Comparison of ENCODE assay signal across 9 mouse cellular contexts in genomic region chr2:114624683-114625082, GRCm38 (mm10). TPM values are rescaled to one million over a fixed set of nuclear protein-coding genes. Genes with fewer than 3 reads are reported as not detected.
DNase-seq lines count a peak whose midpoint lies in the region; ATAC-seq and TF ChIP-seq lines count a peak whose summit lies in the region.
"Had no signal": no experiment of that assay in that cellular context is flagged by ENCODE, and none has a peak within 500 bp of the region (broad histone marks: within the 10 kb centered on the region; RNA-seq: fewer than 3 reads in every experiment).

No protein-coding gene starts in this region.

- H3K4me2 ChIP-seq in heart, embryonic 14.5 days (ENCODE audit: low read length), result no peak overlapping the region
- H3K4me2 ChIP-seq in embryonic facial prominence, embryonic 11.5 days (ENCODE audit: low read depth, low read length), result no peak overlapping the region
- no peak overlapping the region for H3K4me2 ChIP-seq in kidney, embryonic 15.5 days
- peak overlapping the region; percentile 14; the same call in 1 of the 2 replicates for H3K4me2 ChIP-seq in lung, postnatal 0 days (replicated peaks; ENCODE audit: low read depth, low read length)

- no peaks in the 10 kb centered on the region for H3K9me3 ChIP-seq in heart, embryonic 14.5 days (ENCODE audit: control insufficient read depth, low read length)
- no peaks in the 10 kb centered on the region for H3K9me3 ChIP-seq in embryonic facial prominence, embryonic 11.5 days (replicated peaks; ENCODE audit: control insufficient read depth, low read length)
- H3K9me3 ChIP-seq in kidney, embryonic 15.5 days (replicated peaks), result no peaks in the 10 kb centered on the region
- no peaks in the 10 kb centered on the region for H3K9me3 ChIP-seq in lung, postnatal 0 days (ENCODE audit: low read length)

- peak; percentile 34 for TF ChIP-seq CTCF in lung, postnatal 0 days (IDR thresholded peaks at IDR 0.05)

- no peaks in the 10 kb centered on the region for H3K27me3 ChIP-seq in heart, embryonic 14.5 days (ENCODE audit: control insufficient read depth, insufficient read depth, low read length)
- no peaks in the 10 kb centered on the region for H3K27me3 ChIP-seq in embryonic facial prominence, embryonic 11.5 days (ENCODE audit: control insufficient read depth, insufficient read depth, low read length)
- H3K27me3 ChIP-seq in kidney, embryonic 15.5 days, result no peaks in the 10 kb centered on the region
- H3K27me3 ChIP-seq in lung, postnatal 0 days (replicated peaks; ENCODE audit: insufficient read depth, low read length), result no peaks in the 10 kb centered on the region

- no peak overlapping the region for H3K4me3 ChIP-seq in heart, embryonic 14.5 days (ENCODE audit: control insufficient read depth in 1 of 2, insufficient read depth in 1 of 2, low read depth in 1 of 2, low read length in 2 of 2)
- H3K4me3 ChIP-seq in embryonic facial prominence, embryonic 11.5 days (ENCODE audit: low read depth, low read length), result no peak overlapping the region
- H3K4me3 ChIP-seq in kidney, embryonic 15.5 days (replicated peaks), result no peak overlapping the region
- no peak overlapping the region for H3K4me3 ChIP-seq in lung, postnatal 0 days (ENCODE audit: low read depth, low read length)
- H3K4me3 ChIP-seq: myocyte had no signal

- peaks cover 0 to 4% of the 10 kb centered on the region in 2 experiments; a peak in 1 of 4 replicates for H3K4me1 ChIP-seq in heart, embryonic 14.5 days (ENCODE audit: control insufficient read depth in 2 of 2, insufficient read depth in 2 of 2, low read length in 2 of 2)
- H3K4me1 ChIP-seq in embryonic facial prominence, embryonic 11.5 days (ENCODE audit: control insufficient read depth, insufficient read depth, low read length), result no peaks in the 10 kb centered on the region
- peaks cover 12% of the 10 kb centered on the region for H3K4me1 ChIP-seq in kidney, embryonic 15.5 days
- no peaks in the 10 kb centered on the region for H3K4me1 ChIP-seq in lung, postnatal 0 days (ENCODE audit: insufficient read depth, low read depth, low read length)

- peak; percentile 93 for TF ChIP-seq EP300 in lung, postnatal 0 days (IDR thresholded peaks at IDR 0.05)

- intact Hi-C loops in heart, postnatal 25 days (cut with DNase I), result loop anchor here (10.0 kb wide), 1 partner anchor 230 kb away; no protein-coding TSS in a partner anchor
- intact Hi-C loops in left cerebral cortex, postnatal 25 days (cut with DNase I), result loop anchor here (5.0 to 10.0 kb wide), 5 partner anchors 228 to 1478 kb away; no protein-coding TSS in a partner anchor

- WGBS in heart, embryonic 14.5 days, result 52% methylated on average over 4 of the region's 4 CpGs
- 15% methylated on average over 4 of the region's 4 CpGs for WGBS in embryonic facial prominence, embryonic 11.5 days
- WGBS in kidney, embryonic 15.5 days, result 34% methylated on average over 4 of the region's 4 CpGs
- 36% methylated on average over 4 of the region's 4 CpGs for WGBS in lung, postnatal 0 days

- H3K9ac ChIP-seq in heart, embryonic 14.5 days (ENCODE audit: low read length), result no peak overlapping the region
- no peak overlapping the region for H3K9ac ChIP-seq in embryonic facial prominence, embryonic 11.5 days (replicated peaks; ENCODE audit: low read length)
- H3K9ac ChIP-seq in kidney, embryonic 15.5 days, result no peak overlapping the region
- H3K9ac ChIP-seq in lung, postnatal 0 days (replicated peaks; ENCODE audit: low read depth), result no peak overlapping the region

- H3K27ac ChIP-seq in heart, embryonic 14.5 days (replicated peaks in 1 of 2; ENCODE audit: control insufficient read depth in 1 of 2, insufficient read depth in 1 of 2, low read depth in 2 of 2, low read length in 2 of 2), result peak overlapping the region; percentile 3 to 14; a peak in 1 of 4 replicates
- H3K27ac ChIP-seq in embryonic facial prominence, embryonic 11.5 days (replicated peaks; ENCODE audit: low read depth, low read length), result no peak overlapping the region
- peak overlapping the region; percentile 64; the same call in 1 of the 2 replicates for H3K27ac ChIP-seq in kidney, embryonic 15.5 days
- 0 out of 2 replicates have a peak overlapping the region, but pooled peaks have one; percentile 14 for H3K27ac ChIP-seq in lung, postnatal 0 days (ENCODE audit: low read length)

- ATAC-seq in heart, embryonic 14.5 days (ENCODE audit: insufficient number of reproducible peaks, insufficient read depth, low FRiP score, low read depth), result no peak
- ATAC-seq in embryonic facial prominence, embryonic 11.5 days (replicated peaks; ENCODE audit: insufficient number of reproducible peaks, low FRiP score, low TSS enrichment, low read depth), result no peak
- 0 out of 2 replicates have a peak, but pooled peaks have one; percentile 46 for ATAC-seq in kidney, embryonic 15.5 days (replicated peaks; ENCODE audit: low FRiP score)
- ATAC-seq in lung, postnatal 0 days, result peak; percentile 89

- no peaks in the 10 kb centered on the region for H3K36me3 ChIP-seq in heart, embryonic 14.5 days (ENCODE audit: control insufficient read depth, insufficient read depth, low read length)
- H3K36me3 ChIP-seq in embryonic facial prominence, embryonic 11.5 days (replicated peaks; ENCODE audit: control insufficient read depth, insufficient read depth, low read depth, low read length), result no peaks in the 10 kb centered on the region
- no peaks in the 10 kb centered on the region for H3K36me3 ChIP-seq in kidney, embryonic 15.5 days
- no peaks in the 10 kb centered on the region for H3K36me3 ChIP-seq in lung, postnatal 0 days (ENCODE audit: insufficient read depth, low read length)

- no peak for DNase-seq in heart, postnatal 25 days (ENCODE audit: low spot score)
- DNase-seq in embryonic facial prominence, embryonic 11.5 days (ENCODE audit: low spot score), result peak; percentile 29
- DNase-seq in lung, postnatal 0 days (ENCODE audit: low spot score), result peak; percentile 53
- DNase-seq in thymus, postnatal 0 days (ENCODE audit: low spot score), result no peak
- DNase-seq in left cerebral cortex, postnatal 25 days (ENCODE audit: low spot score in 2 of 2), result no peak
- no peak for DNase-seq in frontal cortex, postnatal 25 days (ENCODE audit: low spot score in 2 of 2)

RNA-seq across cellular contexts. Expression of gene Dph6, which starts 30.1 kb away (rescaled TPM):
- polyA plus RNA-seq in heart, embryonic 14.5 days (2014; fragmentation: Nextera tagmentation; extraction: Ambion mirVana), result 18.3 and 19.2 TPM in 2 replicates
- 1 to 10 TPM; 7.0 to 7.7 TPM for total RNA-seq in heart, postnatal 25 days (2021)
- 24.7 and 26.9 TPM in 2 replicates for polyA plus RNA-seq in embryonic facial prominence, embryonic 11.5 days (2014; fragmentation: Nextera tagmentation; extraction: Ambion mirVana)
- 30.0 and 31.4 TPM in 2 replicates for polyA plus RNA-seq in kidney, embryonic 15.5 days (2015; fragmentation: Nextera tagmentation; extraction: Ambion mirVana)
- 11.4 and 13.9 TPM in 2 replicates for polyA plus RNA-seq in lung, postnatal 0 days (2015; fragmentation: Nextera tagmentation; extraction: Ambion mirVana)
- polyA plus RNA-seq in thymus, postnatal 0 days (2015; fragmentation: Nextera tagmentation; extraction: Ambion mirVana), result 15.6 and 22.1 TPM in 2 replicates
- total RNA-seq in left cerebral cortex, postnatal 25 days (2021), result 10 to 100 TPM; 13.6 to 15.2 TPM

Comparison
In these comparisons a context has a peak if more than half of its experiments do, and no peak if none do; other contexts are left out.
1. ATAC-seq: peak in kidney, embryonic 15.5 days (single experiment) and lung, postnatal 0 days (single experiment); none in heart, embryonic 14.5 days (single experiment) and embryonic facial prominence, embryonic 11.5 days (single experiment).
2. DNase-seq: peak in embryonic facial prominence, embryonic 11.5 days (single experiment) and lung, postnatal 0 days (single experiment); none in heart, postnatal 25 days (single experiment), thymus, postnatal 0 days (single experiment), left cerebral cortex, postnatal 25 days (0 of 2) and frontal cortex, postnatal 25 days (0 of 2).